Mouse (Mus musculus) hindbrain, embryonic 10.5 days (tissue): ENCODE data around the gene Ccdc137. TPM values are rescaled to one million over a fixed set of nuclear protein-coding genes. Genes with fewer than 3 reads are reported as not detected.
"Not testable (repeated sequence)": the region's sequence is repeated elsewhere in the genome, so short reads cannot be mapped to it uniquely, and the experiment has no call there.

Source experiments
- DNase-seq: peaks from one replicate; pipeline ENCODE4 v3.0.0-alpha.2; 2017; ENCODE audit warnings: low spot score
- H3K27ac ChIP-seq: fragments of 300-500 bp; sonication (generic); 2 replicates; pipeline ENCODE4 v1.5.1; 2016; ENCODE audit warnings: mild to moderate bottlenecking, moderate library complexity
- H3K27me3 ChIP-seq: fragments of 300-500 bp; sonication (generic); 2 replicates; pipeline ENCODE4 v1.6.1; 2016; ENCODE audit warnings: mild to moderate bottlenecking; ENCODE audit not compliant: poor library complexity, insufficient read depth, severe bottlenecking
- H3K36me3 ChIP-seq: fragments of 300-500 bp; sonication (generic); 2 replicates; pipeline ENCODE4 v1.6.1; 2016; ENCODE audit warnings: mild to moderate bottlenecking, moderate library complexity
- H3K4me1 ChIP-seq: fragments of 300-500 bp; sonication (generic); replicated peaks from 2 replicates; pipeline ENCODE4 v1.6.1; 2016; ENCODE audit warnings: mild to moderate bottlenecking
- H3K4me3 ChIP-seq: fragments of 300-500 bp; sonication (generic); 2 replicates; pipeline ENCODE4 v1.5.1; 2016; ENCODE audit warnings: mild to moderate bottlenecking, moderate library complexity
- H3K9me3 ChIP-seq: fragments of 300-500 bp; sonication (generic); 2 replicates; pipeline ENCODE4 v1.6.1; 2016; ENCODE audit warnings: mild to moderate bottlenecking, moderate library complexity
- WGBS: fragments of 180-500 bp; shearing (Covaris S2); methylation state at CpG from one replicate; pipeline ENCODE4 v1.1.7; 2016; 5-methylcytosine and 5-hydroxymethylcytosine counted together
- polyA plus RNA-seq: library from polyadenylated mRNA; unstranded; fragments of >200 nt; fragmentation: Nextera tagmentation; extraction: Ambion mirVana; gene quantifications from 2 replicates; pipeline ENCODE4 v1.2.1, GENCODE M21; 2016

The Ccdc137 gene
- polyA plus RNA-seq: 34.4 and 37.3 TPM in 2 replicates

DNA sequence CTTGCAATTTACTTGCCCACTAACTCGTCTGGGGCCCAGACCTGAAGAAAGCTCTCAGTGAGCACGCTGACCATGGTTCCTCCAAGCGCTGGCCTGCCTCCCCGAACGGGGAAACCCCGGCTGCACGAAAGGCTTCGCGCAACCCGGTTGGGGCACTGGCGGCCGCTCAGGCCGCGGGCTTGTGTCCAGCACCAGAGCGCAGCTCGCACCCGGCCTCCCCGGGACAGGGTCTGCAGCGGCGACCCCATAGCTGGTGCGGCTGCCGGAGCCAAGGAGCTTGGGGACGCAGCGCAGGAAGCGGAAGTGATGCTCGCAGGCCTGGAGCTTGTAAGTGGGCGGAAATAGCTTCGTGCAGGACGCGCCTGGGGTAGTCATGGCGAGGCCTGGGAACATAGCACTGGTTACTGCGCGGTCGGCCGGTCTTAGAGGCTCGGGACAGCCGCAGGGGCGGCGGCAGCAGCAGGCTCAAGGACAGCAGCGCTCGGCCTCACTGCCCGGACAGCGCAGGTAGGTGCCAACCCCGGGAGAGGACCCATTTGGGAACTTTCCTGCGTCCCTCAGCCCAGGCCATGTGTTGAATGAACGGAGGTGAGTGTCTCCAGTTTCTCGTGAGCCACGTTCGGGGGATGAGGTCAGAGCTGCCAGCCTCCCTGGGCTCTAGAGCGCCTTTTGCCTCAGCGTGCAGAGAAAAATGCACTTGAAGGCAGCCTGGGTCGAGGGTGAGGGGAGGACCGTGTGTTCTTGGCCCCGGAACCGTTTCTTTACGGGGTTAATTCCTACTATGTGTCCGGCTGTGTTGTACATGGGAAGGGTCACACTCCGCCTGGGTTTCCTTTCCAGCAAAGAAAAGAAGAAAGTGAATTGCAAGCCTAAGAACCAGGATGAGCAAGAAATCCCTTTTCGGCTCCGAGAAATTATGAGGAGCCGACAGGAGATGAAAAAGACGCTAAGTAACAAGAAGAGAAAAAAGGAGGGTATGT is at the start of gene Ccdc137, which contains the start of gene Oxld1:
TSS of gene Ccdc137 (plus strand) at position 344 of the 980 bp plus-strand sequence.
TSS of gene Oxld1 (minus strand) at position 297 of the 980 bp plus-strand sequence.
- Histone ChIP-seq H3K4me3 (peak within 1 kb of the TSS; percentile 88), H3K4me1 (peaks cover 29% of the 10 kb centered on the region), H3K36me3 (peaks cover 48% of the 10 kb centered on the region), H3K27ac (peak within 1 kb of the TSS; percentile 96), H3K27me3 (no peaks in the 10 kb centered on the region), H3K9me3 (no peaks in the 10 kb centered on the region)
- peak; percentile 89 for DNase-seq
- WGBS: 5% methylated on average over 62 of the region's 62 CpGs

DNA sequence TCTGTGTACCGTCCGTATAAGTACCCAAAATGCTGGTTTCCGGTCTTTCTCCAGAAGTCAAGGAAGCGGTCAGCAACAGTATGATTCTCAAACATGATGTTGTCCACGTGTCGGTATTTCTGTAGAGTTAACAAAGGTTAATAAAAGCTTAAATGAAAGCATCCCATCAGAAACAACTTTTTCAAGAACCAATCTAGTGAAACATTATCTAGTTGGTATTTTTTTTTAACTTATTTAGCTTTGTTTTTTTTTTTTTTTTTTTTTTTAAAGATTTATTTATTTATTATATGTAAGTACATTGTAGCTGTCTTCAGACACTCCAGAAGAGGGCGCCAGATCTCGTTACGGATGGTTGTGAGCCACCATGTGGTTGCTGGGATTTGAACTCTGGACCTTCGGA is 44.3 kb upstream of the Ccdc137 start:
- WGBS: 95% methylated on average over 8 of the region's 10 CpGs

DNA sequence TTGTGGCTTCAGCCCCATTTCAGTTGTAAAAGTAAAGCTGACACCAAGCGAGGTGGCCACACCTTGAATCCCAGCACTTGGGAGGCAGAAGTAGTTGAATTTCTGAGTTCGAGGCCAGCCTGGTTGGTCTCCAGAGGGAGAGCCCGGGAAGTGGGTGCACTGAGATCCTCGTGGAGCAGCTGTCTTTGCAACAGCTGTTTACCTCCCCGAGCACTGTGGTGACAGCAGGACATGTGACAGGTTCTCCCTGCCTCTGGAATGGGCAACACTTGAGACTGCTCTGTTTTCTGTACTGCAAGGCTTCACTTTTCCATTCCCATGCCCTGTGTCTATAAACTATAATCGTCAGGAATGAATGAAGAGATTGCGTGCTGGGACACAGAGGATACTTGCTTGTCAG is 40.1 kb upstream of the Ccdc137 start:
- no peak for DNase-seq
- 95% methylated on average over 7 of the region's 7 CpGs for WGBS
- Histone ChIP-seq H3K27ac (no peak overlapping the region), H3K4me3 (no peak overlapping the region), H3K4me1 (no peaks in the 10 kb centered on the region), H3K27me3 (no peaks in the 10 kb centered on the region), H3K36me3 (peaks cover 97% of the 10 kb centered on the region), H3K9me3 (no peaks in the 10 kb centered on the region)

More for the DNA sequence above, 44.3 kb upstream of the Ccdc137 start:
- not testable (repeated sequence) for DNase-seq, H3K4me3 ChIP-seq, H3K9me3 ChIP-seq, H3K4me1 ChIP-seq, H3K27ac ChIP-seq, H3K27me3 ChIP-seq
- H3K36me3 ChIP-seq: peaks cover 98% of the 10 kb centered on the region

DNA sequence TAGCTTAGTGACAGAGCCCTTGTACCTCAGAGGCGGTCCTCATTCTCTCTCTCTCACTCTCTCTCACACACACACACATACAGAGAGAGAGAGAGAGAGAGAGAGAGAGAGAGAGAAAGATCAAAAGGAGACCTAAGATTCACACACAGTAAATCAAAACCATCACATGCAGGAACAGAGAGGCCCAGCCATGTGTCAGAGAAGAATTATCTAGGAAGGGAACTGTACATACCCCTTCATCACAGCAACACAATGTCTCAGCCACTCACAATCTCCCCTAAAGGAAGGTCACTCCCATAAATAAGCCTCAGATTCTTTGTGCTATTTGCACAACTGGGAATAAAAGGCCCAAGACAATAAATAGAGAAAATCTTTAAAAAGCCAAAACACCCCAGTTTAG is 39.3 kb upstream of the Ccdc137 start:
- no peaks in the 10 kb centered on the region for H3K27me3 ChIP-seq
- H3K27ac ChIP-seq: no peak overlapping the region
- no peak for DNase-seq
- no peak overlapping the region for H3K4me3 ChIP-seq
- 100% methylated on average over 1 of the region's 1 CpGs for WGBS
- H3K9me3 ChIP-seq: no peaks in the 10 kb centered on the region
- peaks cover 97% of the 10 kb centered on the region for H3K36me3 ChIP-seq
- H3K4me1 ChIP-seq: no peaks in the 10 kb centered on the region

DNA sequence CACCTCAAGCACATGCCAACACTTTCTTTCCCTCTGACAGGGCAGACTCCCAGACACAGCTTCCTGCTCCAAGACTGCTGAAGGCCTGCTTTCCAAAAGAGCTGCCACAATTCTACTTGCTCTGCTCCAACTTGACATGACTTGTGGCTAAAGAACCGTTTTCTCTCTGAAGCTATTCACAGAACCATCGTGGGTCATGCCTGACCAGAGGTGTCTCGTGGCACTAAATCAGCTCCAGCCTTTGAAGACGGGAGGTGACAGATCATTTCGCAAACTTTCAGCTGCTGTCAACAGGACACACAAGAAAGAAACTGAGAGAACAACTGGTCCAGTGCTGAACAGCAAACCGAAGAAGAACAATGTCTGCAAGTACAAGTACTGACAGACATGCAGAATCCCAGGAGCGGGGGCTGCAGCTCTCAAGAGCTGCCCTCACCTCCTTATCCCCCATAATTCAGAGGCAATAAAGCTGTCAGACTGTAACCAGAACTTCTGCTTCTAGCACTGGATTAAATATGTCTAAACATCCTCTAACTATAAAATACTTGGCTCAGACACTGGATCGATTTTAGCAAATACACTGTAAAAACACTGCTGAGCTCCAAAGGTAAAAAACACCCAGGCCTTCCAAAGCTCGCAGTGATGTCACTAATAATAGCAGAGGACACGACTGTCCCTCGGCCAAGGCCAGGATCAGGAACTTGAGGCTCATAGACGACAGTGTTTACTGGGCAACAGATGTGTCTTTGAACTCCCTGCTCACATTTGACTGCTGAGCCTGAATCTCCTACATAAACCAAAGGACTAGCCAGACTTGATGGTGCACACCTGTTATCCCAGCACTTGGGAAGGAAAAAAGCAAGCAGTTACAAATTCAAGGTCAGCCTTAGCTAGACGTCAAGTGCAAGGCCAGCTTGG is 35.0 kb upstream of the Ccdc137 start:
- Histone ChIP-seq H3K27ac (no peak overlapping the region), H3K4me3 (no peak overlapping the region), H3K4me1 (no peaks in the 10 kb centered on the region), H3K27me3 (no peaks in the 10 kb centered on the region), H3K9me3 (no peaks in the 10 kb centered on the region), H3K36me3 (peaks cover 95% of the 10 kb centered on the region)
- DNase-seq: no peak
- WGBS: 93% methylated on average over 13 of the region's 13 CpGs

DNA sequence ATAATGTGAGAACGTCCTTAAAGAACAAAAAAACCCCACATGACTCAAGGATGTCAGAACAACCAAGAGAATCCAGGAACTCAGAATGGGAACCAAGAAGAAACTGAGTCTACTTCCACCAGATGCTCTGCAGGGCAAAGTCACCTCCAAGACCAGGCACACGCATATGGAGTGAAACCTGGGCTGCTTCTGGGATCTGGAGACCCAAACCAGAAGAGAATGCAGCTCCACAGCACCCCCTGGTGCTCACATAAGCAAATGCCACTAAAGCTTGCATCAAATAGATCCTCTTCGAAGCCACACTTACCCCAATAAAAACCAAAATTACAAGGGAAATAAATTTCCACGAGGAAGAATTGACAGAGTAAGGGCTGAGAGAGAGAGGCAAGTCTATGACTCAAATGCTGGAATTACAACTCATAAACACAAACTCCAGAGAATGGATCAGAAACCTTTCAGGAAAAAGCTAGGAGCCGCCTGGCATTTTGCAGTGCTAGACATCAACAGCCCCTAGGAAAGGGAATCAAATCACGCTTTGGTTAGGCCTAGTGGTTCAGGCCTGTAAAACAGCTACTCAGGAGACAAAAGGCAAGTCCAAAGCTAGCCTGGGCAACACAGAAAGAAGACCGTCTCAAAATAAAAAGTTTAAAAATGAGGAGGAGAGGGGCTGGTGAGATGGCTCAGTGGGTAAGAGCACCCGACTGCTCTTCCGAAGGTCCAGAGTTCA is 34.2 kb upstream of the Ccdc137 start:
- Histone ChIP-seq H3K27ac (no peak overlapping the region), H3K4me1 (no peaks in the 10 kb centered on the region), H3K27me3 (no peaks in the 10 kb centered on the region), H3K4me3 (no peak overlapping the region), H3K9me3 (no peaks in the 10 kb centered on the region), H3K36me3 (peaks cover 95% of the 10 kb centered on the region)
- peak; percentile 65 for DNase-seq
- 75% methylated on average over 9 of the region's 9 CpGs for WGBS

DNA sequence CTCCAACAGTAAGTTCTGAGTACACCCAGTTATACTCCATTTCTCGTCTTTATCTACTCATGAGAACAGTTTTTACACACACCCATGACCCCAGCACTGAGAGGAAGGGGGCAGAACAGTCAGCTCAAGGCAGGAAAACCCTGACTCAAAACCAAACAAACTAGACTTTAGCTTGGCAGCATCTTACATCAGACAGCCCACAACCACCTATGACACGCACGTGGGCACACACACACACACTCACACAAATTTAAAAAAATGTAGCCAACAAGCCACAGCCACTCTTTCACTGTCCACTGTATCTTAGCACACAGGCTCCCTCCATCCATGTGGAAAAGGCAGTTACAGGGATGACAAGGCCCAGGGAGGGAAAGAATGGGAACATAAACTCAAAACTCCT is 31.2 kb upstream of the Ccdc137 start:
- Histone ChIP-seq H3K27ac (no peak overlapping the region), H3K27me3 (no peaks in the 10 kb centered on the region), H3K36me3 (peaks cover 95% of the 10 kb centered on the region), H3K4me3 (no peak overlapping the region), H3K9me3 (no peaks in the 10 kb centered on the region), H3K4me1 (no peaks in the 10 kb centered on the region)
- WGBS: 93% methylated on average over 3 of the region's 3 CpGs
- no peak for DNase-seq

DNA sequence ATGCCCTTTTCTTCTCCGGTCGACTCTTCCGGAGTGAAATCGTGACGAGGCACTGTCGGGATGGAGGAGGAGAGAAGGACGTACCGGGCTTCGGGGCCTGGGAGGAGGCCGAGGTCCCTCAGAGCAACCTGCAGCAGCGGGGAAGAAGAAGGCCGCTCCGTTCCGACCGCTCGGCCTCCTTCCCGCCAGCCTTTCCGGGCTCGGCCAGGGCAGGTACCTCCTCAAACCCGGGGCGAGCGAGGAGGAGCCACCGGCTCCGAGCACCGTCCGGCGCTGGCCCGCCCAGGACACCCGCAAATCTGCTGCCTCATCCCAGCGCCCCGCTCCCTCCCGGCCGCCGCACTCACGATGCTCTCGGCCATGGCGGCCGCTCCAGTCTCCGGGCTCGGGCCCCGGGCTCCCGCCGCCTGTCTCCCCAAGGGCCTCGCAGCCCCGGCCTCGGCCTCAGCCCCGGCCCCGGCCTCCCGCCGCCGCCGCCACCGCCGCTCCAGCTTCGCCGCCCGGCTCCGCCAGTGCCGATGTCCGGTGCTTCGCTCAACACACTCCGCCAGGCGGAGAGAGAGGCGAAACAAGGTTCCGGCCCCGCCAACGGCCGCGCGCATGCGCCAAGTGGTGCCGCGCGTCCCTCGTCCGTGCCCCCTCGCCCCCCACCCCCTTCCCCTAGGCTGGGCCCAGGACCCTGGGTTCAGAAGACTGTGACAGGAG is 20.6 kb upstream of the Ccdc137 start, which contains the start of gene Nploc4:
TSS of gene Nploc4 (minus strand) at position 557 of the 705 bp plus-strand sequence.
- peaks cover 31% of the 10 kb centered on the region for H3K36me3 ChIP-seq
- no peaks in the 10 kb centered on the region for H3K27me3 ChIP-seq
- H3K27ac ChIP-seq: peak within 1 kb of the TSS; percentile 98
- under 1% methylated on average over 77 of the region's 77 CpGs for WGBS
- H3K9me3 ChIP-seq: no peaks in the 10 kb centered on the region
- DNase-seq: peak; percentile 95
- peak within 1 kb of the TSS; percentile 99 for H3K4me3 ChIP-seq
- peaks cover 13% of the 10 kb centered on the region for H3K4me1 ChIP-seq

DNA sequence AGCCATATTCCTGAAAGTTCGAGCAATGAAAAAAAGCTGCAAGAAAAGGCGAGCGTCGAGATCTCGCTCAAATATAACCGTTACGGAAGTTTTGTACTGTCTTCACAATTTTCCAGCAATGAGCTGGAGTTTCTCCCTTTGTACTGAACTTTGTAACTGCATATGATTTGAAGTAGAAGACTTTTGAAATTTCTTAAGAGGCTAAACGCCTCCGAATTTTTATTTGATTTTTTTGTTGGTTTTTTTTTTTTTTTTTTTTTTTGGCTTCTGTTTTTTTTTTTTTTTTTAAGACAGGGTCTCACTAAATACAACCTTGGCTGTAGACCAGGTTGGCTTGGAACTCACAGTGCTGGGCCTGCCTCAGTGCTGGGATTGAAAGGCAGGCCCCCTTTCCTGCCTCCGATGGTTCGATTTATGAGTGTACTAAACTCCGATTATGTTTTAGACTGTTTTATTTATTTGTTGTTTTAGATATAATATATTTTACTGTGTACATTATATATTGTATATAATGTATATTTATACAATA is 20.0 kb upstream of the Ccdc137 start:
- Histone ChIP-seq H3K4me3 (peak overlapping the region; percentile 99), H3K27me3 (no peaks in the 10 kb centered on the region), H3K9me3 (no peaks in the 10 kb centered on the region), H3K36me3 (peaks cover 25% of the 10 kb centered on the region), H3K4me1 (peaks cover 13% of the 10 kb centered on the region), H3K27ac (peak overlapping the region; percentile 98)
- 32% methylated on average over 12 of the region's 12 CpGs for WGBS
- no peak for DNase-seq

DNA sequence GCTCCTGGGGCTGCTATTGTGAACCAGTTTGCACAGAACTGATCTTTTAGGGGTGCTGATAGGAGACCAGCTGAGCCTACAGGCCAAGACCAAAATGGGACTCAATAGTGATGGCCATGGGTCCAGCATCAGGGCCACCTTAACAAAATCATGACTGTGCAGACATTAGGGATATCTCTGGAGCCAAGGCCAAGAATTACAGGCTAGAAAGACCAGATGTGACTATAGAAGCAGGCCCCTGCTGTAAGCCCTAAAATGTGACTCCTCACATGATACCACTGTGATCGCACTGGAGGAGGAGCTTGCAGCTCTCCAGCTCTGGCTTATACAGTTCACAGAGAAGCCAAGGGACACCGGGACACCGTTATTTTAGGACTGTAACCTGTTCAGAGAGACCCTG is 15.6 kb upstream of the Ccdc137 start, which contains the start of gene Tspan10:
TSS of gene Tspan10 (plus strand) at position 301 of the 400 bp plus-strand sequence.
- Histone ChIP-seq H3K27ac (no peak within 1 kb of the TSS), H3K27me3 (no peaks in the 10 kb centered on the region), H3K4me1 (no peaks in the 10 kb centered on the region; the same call in 1 of the 2 replicates), H3K4me3 (no peak within 1 kb of the TSS), H3K36me3 (no peaks in the 10 kb centered on the region), H3K9me3 (no peaks in the 10 kb centered on the region)
- WGBS: 90% methylated on average over 3 of the region's 3 CpGs
- no peak for DNase-seq

DNA sequence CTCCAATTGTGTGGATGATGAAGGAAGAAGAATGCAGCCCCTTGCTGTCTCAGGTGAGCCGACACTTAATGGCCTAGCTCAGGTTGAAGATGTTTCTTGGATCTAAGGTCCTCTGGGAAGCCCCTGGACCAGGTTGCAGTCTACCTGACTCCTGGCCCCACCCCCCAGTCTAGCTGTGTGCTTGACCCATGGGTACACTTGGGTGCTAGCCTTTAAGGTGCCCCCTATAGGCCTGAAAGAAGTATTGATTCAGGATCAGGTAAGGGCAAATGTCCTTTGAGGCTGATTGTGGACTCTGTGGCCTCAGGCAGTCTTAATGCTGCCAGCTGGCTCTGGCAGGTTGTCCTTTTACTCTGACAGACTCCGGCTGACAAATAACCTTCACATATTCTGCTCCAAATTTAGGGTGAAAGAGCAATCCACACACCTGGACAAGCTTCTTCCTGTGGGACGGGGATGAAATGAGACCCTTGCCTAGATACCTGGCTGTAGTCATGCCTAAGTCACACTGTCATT is 15.1 kb upstream of the Ccdc137 start:
- no peaks in the 10 kb centered on the region for H3K9me3 ChIP-seq
- H3K27ac ChIP-seq: no peak overlapping the region
- WGBS: 89% methylated on average over 3 of the region's 3 CpGs
- H3K36me3 ChIP-seq: no peaks in the 10 kb centered on the region
- no peak overlapping the region for H3K4me3 ChIP-seq
- DNase-seq: no peak
- peaks cover 2% of the 10 kb centered on the region; the same call in 1 of the 2 replicates for H3K4me1 ChIP-seq
- no peaks in the 10 kb centered on the region for H3K27me3 ChIP-seq
